Mouse (Mus musculus): Measurements from ENCODE around the gene Msh4.
"Not testable (repeated sequence)": the region's sequence is repeated elsewhere in the genome, so short reads cannot be mapped to it uniquely, and the experiment has no call there.

Gene Msh4

DNA sequence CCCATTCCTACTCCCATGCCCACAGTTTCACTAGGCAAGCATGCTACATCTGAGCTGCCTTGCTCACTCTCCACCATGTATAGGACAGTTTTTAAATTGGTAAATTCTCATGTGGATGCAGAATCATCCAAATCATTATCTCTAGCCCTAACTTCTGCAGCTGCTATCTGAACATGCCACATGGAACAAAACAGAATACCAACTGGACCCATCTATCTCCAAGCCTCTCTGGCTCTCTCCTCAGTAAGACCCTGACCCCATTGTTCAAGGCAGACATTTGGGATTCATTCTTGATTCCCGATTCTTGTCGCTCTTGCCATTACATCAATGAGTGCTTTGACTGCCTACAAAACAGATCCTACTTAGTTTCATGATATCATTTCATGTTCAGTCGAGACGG is 59.8 kb downstream of the Msh4 start:
- DNase-seq: no peak

DNA sequence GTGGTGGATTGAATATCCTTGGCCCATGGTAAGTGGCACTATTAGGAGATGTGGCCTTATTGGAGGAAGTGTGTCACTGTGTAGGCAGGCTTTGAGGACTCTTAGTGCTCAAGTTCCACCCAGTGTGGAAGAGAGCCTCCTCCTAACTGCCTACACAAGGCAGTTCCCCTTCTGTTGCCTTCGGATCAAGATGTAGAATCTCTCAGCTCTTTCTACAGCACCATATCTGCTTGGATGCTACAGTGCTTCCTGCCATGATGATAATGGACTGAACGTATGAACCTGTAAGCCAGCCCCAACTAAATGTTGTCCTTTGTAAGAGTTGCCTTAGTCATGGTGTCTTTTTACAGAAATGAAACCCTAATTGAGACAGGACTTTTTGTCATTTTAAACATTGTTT is 60.4 kb downstream of the Msh4 start:
- no peak for DNase-seq

DNA sequence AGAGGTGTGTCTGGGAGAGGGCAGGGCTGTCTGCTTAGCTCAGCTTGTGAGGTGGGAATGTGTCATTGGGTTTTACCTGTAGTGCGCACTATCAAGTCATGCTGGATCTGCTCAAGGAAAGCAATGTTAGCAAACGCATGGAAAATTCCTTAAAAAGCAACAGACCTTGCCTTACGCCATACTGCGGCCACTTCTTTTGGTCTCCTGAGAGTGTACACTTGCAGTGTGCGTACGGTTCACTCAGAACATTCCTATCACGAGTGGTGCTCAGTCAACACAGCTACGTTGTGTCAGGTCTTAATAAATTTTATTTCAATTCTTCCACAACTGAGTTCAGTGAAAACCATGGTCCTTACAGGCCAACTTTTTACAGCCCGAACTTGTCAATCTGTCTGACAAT is 61.2 kb downstream of the Msh4 start:
- DNase-seq: no peak

DNA sequence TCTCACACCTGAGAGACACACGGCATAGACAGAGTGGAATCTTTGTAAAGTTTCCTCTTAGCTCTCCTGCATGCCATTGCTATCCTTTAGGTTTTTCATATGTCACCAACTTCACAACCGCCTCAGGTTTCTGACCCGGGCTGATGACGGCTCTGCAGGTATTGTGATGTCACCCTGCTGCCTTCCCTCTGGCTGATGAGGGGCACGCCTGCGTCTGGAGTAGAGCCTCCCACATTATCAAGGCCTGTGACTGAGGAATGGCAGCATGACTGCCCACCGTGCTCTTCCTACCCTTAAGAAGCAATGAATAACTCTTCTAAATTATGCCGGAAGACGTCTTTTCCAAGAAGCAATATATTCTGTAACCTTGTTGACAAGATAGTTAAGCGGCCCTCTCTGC is 61.9 kb downstream of the Msh4 start, which contains the start of gene Asb17:
Gene Asb17 (plus strand): TSS at position 180 of the 400 bp plus-strand sequence.
- no peak for DNase-seq

DNA sequence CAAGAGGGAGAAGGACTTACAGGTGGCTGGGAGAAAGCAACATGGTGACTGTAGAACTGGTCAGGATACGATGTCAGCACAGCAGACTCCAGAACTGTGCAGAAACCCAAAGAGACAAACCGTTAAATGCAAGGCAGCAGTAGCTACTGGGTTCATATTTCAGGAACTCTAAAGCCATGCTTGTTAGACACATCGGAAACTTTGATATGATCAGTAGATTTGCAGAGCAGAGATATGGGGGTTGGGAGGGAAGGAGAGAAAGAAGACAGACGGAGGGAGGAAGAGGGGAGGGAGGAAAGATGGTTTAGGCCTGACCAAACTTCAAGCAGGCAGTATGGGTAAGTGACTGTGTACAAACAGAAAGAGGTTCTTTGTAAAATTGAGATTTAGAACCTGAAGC is 68.3 kb downstream of the Msh4 start:
- DNase-seq: no peak

DNA sequence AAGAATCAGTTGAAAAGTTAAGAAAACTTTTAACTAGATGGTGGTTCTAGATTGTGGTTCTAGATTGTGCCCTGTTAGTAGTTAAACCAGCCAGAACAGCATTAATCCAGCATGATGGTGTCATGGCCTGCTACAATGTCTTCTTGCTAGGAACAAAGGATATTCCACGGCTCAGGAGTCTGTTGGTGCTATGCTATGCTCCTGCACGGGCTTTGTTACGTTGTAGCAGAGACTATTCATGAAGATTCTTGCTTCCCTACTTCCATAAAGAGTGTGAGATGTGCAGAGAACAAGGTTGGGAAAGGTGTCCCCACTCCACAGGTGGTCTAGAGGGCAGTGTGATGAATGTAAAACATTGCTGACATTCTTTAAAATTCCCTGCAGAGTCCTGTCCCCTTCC is 69.6 kb downstream of the Msh4 start:
- DNase-seq: no peak

DNA sequence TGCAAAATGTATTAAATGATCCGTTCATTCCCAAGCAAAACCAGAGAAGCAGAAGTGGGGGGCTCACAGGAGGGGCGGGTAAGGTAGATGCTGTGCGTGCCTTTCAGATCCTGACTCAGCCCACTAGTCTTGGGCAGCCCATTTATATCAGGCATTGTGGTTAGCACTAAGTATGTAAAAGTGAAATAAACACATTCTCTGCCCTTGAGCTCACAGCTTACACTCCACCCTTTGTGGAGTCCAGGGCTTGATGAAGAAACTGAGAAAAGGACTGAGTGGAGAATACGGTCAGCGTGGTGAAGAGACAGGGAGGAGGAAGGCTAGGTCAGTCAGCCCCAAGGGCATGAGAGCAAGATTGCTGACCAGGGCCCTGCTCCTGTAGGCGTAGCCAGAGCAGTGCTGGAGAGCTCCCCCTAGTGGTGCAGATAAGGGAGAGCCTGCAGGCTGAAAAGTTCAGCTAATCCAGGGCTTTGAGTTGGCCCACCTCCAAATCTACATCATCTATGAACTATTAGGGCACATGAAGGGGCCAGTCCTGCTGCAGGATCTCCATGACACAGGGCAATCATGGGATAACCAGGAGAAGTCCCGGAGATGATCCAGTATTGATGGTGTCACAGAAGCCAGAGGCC is 70.4 kb downstream of the Msh4 start:
- peak; percentile 59 to 62 for DNase-seq

DNA sequence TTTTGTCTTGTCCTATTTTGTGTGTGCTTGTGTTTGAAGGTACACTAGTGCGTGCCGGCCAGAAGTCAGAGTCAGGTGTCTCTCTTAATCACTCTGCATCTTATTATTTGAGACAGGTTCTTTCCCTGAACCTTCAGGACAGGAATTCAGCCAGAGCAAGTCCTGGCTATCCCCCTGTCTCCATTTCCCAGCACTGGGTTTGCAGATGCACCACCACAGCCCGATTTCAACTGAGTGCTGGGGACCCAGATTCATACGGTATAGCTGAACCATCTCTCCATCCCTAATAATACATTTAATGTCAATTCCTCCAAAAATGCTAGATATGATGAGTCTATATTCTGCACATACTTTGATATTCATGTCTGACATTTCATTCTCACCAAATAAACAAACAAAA is 71.9 kb downstream of the Msh4 start:
- DNase-seq: no peak

DNA sequence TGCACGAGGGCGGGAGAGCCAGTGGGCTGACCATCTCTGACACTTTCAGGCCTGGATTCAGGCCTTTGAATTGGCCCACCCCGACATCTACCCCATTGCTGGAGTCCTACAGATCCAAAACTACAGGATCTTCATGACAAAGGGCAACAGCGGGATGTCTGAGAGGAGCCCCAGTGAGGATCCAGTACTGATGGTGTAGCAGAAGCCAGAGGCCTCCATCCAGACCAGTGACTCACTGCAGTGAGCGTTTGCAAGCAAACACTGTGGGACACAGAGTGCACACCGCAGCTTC is 73.3 kb downstream of the Msh4 start:
- no peak for DNase-seq

DNA sequence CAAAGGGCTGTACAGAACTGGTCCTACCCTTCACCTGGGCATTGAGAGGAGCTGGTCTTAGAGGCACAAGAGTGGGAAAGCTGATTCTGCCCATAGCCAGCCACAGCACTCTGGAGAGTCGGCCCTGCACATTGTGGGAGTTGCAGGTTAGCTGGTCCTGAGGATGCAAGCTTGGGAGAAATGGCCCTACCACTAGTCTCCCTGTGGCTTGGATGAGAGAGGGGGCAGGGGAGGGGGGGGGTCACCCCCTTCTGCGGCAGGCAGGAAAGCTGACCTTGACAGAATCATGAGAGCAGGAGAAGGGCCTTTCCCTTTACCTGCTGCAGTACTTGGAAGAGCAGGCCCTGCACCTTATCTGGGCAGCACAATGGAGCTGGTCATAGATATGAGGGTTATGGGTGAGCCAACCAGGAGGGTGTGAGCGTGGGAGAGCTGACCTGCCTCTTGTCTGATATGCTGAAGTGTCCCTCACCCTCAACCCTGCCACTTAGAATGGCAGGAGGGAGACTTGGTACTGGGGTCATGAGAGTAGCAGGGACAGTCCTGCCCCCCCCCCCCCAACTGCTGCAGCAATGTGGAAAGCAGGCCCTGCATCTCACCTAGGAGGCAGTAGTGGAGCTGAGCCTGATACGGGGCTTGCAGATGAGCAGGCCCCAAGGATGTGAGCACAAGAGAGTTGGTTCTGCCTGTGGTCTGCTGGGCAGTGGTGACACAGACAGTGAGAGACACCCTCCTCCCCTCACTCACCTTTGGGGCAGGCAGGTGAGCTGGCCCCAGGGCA is 73.9 kb downstream of the Msh4 start:
- DNase-seq: no peak

DNA sequence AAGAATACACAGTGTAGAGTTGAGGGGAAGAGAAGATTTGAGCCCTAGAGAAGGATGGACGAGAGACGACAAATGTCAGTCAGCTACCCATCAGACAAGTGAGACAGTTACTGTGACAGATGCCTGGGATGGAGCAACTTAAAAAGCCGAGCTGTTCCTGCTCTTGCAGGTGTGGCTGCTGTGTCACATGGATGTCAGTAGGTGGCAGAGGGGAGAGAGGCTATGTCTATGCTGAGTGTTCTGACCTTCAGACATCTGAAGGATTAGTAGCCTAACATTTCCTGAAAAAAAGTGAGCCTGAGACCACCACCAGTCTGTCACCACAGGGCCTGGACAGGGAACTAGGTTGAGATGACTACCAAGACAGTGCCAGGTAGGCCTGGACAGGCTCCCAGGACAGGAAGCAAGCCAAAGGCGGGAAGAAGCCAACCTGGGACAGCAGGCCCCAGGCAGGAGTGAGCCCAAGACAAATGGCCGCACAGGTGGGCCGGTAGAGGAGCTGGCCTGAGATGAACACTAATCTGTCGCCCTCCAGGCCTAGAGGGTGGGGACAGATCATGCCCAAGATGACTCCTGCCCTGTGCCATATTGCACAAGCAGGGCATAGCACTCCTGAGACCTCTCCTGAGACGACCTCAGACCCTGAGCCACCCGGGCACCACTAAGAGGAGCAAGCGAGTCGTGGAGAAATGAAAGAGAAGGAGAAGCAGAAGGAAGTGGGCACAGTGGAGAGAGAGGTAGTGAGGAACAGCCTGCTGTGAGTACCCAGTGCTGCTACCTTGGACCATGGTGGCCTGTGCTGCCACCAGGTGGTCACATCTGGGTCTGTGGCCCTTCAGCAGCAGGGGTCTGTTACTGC is 74.7 kb downstream of the Msh4 start:
- peak; percentile 84 for DNase-seq

DNA sequence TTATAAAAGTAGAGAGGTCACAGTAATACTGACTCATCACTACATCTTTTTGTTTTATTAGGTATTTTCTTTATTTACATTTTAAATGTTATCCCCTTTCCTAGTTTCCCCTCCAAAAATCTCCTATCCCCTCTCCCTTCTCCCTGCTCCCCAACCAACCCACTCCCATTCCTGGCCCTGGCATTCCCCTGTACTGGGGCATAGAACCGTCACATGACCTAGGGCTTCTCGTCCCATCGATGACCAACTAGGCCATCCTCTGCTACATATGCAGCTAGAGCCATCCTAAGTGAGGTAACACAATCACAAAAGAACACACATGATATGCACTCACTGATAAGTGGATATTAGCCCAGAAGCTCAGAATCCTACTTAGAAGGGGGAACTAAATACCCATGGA is 76.2 kb downstream of the Msh4 start:
- DNase-seq: not testable (repeated sequence)

DNA sequence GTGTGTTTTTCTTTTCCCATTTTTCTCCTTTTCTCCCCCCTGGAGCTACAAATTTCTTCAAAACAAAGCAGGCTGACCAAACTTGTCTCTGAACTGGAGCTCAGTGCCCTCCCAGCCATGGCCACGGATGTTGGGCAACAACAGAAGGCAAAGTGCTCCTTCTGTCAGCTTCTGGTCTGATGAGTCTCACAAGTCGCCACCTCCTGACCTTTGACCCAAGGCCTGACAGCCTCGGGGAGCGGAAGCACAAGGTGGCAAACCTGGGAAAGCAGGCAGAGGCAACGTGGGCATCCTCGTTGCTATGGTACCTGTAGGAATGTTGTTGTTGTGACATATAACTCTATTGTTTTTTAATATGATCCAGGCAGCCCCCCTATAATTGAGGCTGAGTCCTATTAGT is 79.3 kb downstream of the Msh4 start:
- no peak for DNase-seq

DNA sequence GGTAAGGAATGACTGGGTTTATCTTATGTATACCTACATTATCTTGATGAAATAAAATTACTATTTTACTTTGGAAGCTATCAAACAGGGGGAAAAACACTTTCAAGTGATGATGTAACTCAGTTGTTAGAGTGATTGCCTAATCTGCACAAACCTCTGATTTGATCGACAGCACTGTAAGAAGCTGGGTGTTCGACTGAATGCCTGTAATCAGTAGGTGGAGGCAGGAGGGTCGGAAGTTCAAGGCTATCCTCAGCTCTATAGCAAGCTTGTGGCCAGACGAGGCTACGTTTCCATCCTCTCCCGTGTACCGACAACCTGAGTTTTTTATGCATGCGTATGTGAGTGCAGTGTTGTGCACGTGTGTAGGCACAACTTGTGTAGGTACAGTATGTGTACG is 80.7 kb downstream of the Msh4 start:
- DNase-seq: no peak

DNA sequence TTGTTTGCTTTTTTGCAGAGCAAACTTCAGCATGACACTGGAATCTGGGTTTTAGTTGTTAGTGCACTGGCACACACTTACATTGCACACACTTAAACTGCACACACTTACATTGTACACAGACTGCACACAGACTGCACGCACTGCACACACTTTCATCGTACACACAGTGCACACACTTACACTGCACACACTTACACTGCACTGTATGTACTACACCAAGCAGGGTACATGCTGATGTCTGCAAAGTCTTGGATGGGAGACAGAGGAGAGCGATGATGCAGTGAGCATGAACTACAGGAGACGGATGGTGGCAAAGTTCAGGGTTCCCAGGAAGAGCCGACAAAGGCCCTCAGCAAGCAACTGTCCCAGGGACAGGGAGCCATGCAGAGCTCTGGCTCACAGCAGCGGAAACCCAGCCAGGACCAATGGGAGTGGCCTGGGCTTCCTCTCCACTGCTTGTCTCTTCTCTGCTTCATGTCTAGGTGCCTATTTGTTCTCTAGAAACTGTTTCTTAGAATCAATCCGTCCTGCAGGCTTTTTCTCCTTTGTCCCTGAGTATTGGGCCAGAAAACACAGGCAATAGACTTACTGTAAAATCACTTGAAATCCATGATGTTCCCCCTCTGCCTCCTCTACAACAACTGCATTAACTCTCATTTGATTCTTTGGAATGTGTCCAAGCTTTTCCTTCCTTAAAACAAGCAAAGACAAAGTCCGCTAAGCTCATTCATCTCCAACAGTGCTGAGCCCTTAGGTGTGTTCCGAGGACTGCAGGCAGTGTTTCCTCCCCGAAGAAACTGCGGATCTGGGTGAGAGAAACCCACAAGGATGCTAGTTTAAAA is 82.0 kb downstream of the Msh4 start:
- peak in 1 of 2 experiments; percentile 15 for DNase-seq

DNA sequence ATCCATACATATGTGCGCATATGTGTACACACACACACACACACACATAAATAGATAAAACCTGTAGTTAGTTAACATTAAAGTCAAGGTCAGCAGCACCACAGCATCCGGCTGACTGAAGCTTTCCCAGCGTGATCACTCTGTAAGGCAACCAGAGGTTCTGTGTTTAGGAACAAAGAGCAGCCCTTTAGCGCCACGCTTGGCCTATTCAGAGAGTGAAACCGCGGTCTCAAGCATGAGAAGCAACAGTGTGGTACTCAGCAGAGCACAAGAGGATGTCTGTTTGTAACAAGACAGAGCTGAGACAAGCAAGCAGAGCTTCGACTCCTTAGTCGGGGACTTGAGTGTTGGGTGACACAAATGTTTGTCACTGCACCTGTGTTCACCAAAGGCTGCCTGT is 86.5 kb downstream of the Msh4 start:
- DNase-seq: no peak

DNA sequence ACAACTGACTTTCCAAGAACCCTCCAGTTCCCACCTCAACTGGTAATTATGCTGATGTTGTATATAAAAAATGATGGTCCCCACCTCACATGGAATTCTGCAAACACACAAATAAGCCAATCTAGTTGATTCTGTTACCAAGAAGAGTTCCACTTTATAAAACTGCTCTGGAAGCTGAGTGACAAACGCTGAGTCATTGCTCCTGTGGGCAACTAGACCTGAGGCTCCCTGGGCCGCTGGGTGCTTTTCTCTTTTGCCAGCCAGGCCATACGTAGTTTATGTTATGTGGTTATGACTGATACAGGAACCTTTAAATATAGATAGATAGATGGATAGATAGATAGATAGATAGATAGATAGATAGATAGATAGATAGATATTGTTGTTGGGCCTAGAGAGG is 87.2 kb downstream of the Msh4 start:
- no peak for DNase-seq

DNA sequence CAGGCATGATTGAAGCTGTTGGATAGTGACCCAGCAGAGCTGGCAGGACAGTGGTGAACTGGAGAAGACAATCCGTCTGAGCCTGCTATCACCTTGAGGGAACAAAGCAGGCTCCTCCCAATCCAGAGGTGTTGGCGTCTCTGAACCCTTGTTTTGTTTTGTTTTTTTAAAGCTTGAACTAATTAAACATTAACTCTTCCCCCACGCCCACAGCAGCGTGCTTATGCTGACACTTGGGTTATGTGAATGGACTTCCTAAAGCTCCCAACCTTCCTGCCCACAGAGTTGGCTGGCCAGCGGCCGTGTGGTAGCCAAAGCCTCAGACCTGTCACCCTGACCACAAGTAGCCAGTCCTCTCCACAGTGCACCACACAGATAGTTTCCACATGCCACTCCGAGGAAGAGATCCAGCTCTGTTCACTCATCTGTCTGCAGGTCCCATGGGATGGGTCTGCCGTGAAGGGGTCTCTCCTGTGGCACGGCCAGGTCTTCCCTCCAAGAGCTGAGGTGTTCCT is 88.5 kb downstream of the Msh4 start:
- DNase-seq: no peak

DNA sequence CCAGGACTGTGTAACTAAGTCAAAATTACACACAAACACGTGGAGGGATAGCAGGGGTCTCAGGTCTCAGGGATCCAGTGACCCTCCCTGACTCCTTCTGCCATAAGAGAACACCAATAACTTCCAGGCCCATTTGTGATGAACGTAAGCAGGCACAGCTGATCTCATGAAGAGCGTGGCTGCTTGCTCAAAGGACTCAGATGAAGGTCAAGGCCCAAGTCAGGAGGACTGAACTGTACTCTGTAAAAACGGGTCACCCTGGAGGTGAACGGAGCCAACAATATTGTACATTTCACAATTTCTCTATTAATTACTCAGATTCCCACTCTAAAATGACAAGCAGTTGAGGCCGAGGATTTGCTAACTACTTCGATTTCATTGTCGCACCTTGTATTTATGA is 91.9 kb downstream of the Msh4 start:
- no peak for DNase-seq

DNA sequence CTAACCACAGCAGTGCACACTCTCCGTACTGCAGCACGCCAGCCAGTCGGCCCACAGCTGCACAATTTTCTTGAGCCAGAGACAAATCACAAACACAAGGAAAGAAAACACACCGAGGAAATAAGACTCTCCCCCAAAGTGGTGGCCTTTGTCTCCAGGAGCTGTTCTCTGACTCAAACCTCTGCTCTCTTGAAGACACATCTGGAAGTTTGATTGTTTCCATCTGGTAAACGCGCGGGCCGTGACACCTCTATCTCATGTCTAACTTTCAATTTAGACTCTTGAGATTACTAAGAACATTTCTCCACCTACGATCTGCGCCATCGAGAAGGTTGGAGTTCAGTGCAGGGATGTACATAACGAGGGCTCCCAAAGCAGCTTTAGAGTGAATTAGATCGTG is 97.5 kb downstream of the Msh4 start:
- DNase-seq: no peak

DNA sequence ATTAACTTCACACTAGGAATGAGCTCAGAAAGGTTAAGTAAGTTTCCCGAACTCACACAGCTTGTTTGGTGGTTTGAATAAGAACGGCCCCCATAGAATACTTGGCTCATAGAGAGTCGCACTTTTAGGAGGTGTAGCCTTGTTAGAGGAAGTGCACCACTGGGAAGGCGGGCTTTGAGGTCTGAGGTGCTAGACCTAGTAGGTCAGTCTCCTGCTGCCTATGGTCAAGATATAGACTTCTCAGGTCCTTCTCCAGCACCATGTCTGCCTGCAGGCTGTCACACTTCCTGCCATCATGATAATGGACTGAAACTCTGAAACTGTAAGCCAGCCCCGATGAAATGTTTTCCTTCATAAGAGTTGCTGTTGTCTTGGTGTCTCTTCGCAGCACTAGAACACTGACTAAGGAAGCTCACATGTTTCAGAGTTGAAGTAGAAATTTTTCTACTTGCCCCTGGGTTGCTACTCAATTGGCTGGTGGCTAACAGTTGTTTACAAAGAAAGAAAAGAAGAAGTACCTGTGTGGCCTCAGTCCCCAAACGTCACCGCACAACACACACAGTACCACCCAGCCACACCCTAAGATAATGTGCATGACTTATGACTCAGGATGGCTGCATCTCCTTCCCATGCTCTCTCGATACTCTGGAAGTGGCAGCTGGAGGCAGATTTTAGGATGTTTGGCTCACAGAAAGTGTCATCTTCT is 98.3 kb downstream of the Msh4 start:
- no peak for DNase-seq

Measured in cerebellum, postnatal 36 days (tissue).